Mouse (Mus musculus): ENCODE data around the gene Fam178b. TPM values are rescaled to one million over a fixed set of nuclear protein-coding genes. Genes with fewer than 3 reads are reported as not detected.
A peak's percentile ranks its signal among the peaks of the same experiment; 100 is the strongest.

The Fam178b gene
- polyA plus RNA-seq (2011; ENCODE audit: insufficient read depth, insufficient read length, low read depth, missing spikeins): 8.9 and 9.8 TPM in 2 replicates

DNA sequence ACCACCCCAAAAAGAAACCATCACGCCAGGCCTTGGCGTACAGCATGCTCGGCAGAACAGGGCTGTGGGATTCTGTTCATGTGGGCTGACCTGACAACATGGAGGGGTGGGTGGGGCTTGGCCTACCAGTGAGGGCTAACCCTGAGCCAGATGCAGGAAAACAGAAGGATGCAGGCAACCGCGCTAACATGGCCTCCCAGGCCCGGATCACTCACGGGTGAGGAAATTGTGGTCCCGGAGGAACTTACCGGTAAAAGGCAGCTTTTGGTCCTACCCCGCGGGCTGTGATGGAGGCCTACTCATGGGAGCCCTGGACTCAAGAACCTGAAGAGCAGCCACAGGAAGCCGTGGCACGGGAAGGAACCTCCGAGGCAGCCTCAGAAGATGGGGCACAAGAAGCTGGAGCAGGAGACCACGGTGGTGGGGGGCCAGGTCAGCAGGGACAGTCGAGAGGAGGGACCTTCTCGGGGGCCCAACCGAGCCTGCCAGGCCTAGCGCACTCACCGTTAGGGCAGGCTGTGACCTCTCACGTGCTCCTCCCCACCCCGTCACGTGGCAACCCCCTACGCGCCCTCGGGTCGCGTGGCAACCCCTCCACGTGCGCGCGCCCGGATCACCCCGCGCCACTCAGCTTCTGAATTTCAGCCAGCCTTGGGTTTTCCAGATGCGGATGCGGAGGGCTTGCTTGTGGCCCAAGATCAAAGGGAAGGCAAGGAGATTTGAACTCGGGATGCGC lies at the start of gene Fam178b:
Fam178b (minus strand) TSS at position 564 of the 736 bp plus-strand sequence.
- Histone ChIP-seq H3K27ac (ENCODE audit: insufficient read depth, low read length) (no peak within 1 kb of the TSS), H3K27me3 (ENCODE audit: control insufficient read depth, insufficient read depth, low read length, poor library complexity, severe bottlenecking) (no peaks in the 10 kb centered on the region), H3K9ac (ENCODE audit: low read depth, poor library complexity, severe bottlenecking) (peak within 1 kb of the TSS; percentile 35), H3K9me3 (replicated peaks; ENCODE audit: control insufficient read depth, insufficient read depth, low read length, poor library complexity, severe bottlenecking) (no peaks in the 10 kb centered on the region), H3K36me3 (ENCODE audit: control insufficient read depth, insufficient read depth, low read length, poor library complexity, severe bottlenecking) (no peaks in the 10 kb centered on the region), H3K4me3 (ENCODE audit: low read depth, low read length) (peak within 1 kb of the TSS; percentile 59), H3K4me1 (ENCODE audit: control insufficient read depth, insufficient read depth, low read length) (peaks cover 2% of the 10 kb centered on the region)
- TF ChIP-seq EP300 (IDR thresholded peaks at IDR 0.05; ENCODE audit: insufficient read depth, low read depth, low read length) (peak; percentile 14; the same call in 1 of the 2 replicates), CTCF (IDR thresholded peaks at IDR 0.05; ENCODE audit: low read depth, low read length) (no peak)

DNA sequence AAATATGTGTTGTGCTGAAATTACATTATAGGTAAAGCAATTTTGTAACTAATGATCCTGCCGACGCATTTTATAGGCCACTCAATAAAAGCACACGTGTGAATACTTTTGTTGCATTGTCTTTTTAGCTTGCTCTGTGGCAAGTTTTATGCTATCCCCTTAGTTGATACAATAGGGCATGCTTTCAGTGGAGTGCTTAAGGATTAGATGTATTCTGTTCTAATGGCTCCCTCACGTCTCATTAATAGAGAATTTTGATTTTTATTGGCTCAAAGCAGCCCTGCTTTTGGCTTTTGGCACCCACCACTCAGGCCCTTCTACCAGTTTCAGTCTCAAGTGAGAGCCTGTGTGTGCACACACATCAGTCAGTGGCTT lies 41.1 kb upstream of the Fam178b start:
- H3K27ac ChIP-seq (ENCODE audit: insufficient read depth, low read length): no peak overlapping the region
- no peaks in the 10 kb centered on the region; the same call in 1 of the 2 replicates for H3K9me3 ChIP-seq (replicated peaks; ENCODE audit: control insufficient read depth, insufficient read depth, low read length, poor library complexity, severe bottlenecking)
- no peak overlapping the region for H3K9ac ChIP-seq (ENCODE audit: low read depth, poor library complexity, severe bottlenecking)
- no peak overlapping the region for H3K4me3 ChIP-seq (ENCODE audit: low read depth, low read length)
- no peaks in the 10 kb centered on the region; the same call in 1 of the 2 replicates for H3K27me3 ChIP-seq (ENCODE audit: control insufficient read depth, insufficient read depth, low read length, poor library complexity, severe bottlenecking)
- no peaks in the 10 kb centered on the region for H3K36me3 ChIP-seq (ENCODE audit: control insufficient read depth, insufficient read depth, low read length, poor library complexity, severe bottlenecking)
- TF ChIP-seq CTCF (IDR thresholded peaks at IDR 0.05; ENCODE audit: low read depth, low read length) (no peak), POLR2A (IDR thresholded peaks at IDR 0.05; ENCODE audit: insufficient read depth, low read length) (no peak)
- H3K4me1 ChIP-seq (ENCODE audit: control insufficient read depth, insufficient read depth, low read length): no peaks in the 10 kb centered on the region

DNA sequence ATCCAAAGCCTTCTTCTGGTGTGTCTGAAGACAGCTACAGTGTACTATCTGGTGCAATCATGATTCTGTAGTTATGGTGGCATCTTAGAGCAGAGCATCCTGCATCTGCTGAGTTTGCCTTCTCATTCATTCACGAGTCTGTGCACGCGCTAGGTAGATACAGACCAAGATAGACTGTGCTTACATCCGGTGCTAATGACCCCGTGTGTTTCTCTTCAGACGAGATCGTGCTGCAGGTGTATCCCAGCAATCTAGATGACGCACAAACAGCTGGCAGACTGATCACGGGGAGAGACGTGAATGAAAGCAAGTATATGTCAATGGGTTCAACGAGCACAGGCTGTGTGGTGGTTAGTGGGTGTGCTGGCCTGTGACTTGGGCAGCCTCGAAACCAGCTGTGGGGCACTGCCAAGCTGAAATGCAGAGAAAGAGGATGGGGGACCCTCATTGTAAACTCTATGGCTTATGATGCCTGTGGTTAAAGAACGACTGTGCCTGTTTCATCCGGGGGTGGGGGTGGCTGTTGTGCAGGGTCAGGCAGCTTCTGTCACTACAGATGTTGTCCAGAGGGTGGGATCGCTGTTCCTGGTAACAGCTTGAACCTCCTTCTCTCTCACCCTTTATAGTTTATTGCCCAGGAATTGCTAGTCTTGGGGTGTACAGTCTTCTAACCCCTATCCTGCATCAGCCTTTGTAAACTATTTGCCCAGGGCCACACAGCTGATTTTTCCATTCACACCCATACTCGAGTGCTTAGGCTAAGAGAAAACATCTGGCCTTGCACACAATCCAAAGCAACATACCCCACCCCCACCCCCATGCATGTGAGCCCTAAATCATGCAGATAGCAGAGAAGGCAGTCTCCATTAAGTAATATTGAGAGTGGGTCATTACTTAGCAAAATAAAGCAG lies 40.4 kb upstream of the Fam178b start:
- no peaks in the 10 kb centered on the region for H3K4me1 ChIP-seq (ENCODE audit: control insufficient read depth, insufficient read depth, low read length)
- no peak for TF ChIP-seq CTCF (IDR thresholded peaks at IDR 0.05; ENCODE audit: low read depth, low read length)
- H3K27ac ChIP-seq (ENCODE audit: insufficient read depth, low read length): no peak overlapping the region
- no peak overlapping the region for H3K9ac ChIP-seq (ENCODE audit: low read depth, poor library complexity, severe bottlenecking)
- no peak overlapping the region for H3K4me3 ChIP-seq (ENCODE audit: low read depth, low read length)
- no peaks in the 10 kb centered on the region for H3K36me3 ChIP-seq (ENCODE audit: control insufficient read depth, insufficient read depth, low read length, poor library complexity, severe bottlenecking)
- no peaks in the 10 kb centered on the region; the same call in 1 of the 2 replicates for H3K9me3 ChIP-seq (replicated peaks; ENCODE audit: control insufficient read depth, insufficient read depth, low read length, poor library complexity, severe bottlenecking)
- H3K27me3 ChIP-seq (ENCODE audit: control insufficient read depth, insufficient read depth, low read length, poor library complexity, severe bottlenecking): no peaks in the 10 kb centered on the region; the same call in 1 of the 2 replicates

GRCm38 (mm10) chr1:36718786-36719185 lies 35.8 kb upstream of the Fam178b start:
- TF ChIP-seq CTCF (IDR thresholded peaks at IDR 0.05; ENCODE audit: low read depth, low read length) (no peak), POLR2A (IDR thresholded peaks at IDR 0.05; ENCODE audit: insufficient read depth, low read length) (no peak), EP300 (IDR thresholded peaks at IDR 0.05; ENCODE audit: insufficient read depth, low read depth, low read length) (no peak)
- Histone ChIP-seq H3K36me3 (ENCODE audit: control insufficient read depth, insufficient read depth, low read length, poor library complexity, severe bottlenecking) (no peaks in the 10 kb centered on the region), H3K27me3 (ENCODE audit: control insufficient read depth, insufficient read depth, low read length, poor library complexity, severe bottlenecking) (no peaks in the 10 kb centered on the region)

DNA sequence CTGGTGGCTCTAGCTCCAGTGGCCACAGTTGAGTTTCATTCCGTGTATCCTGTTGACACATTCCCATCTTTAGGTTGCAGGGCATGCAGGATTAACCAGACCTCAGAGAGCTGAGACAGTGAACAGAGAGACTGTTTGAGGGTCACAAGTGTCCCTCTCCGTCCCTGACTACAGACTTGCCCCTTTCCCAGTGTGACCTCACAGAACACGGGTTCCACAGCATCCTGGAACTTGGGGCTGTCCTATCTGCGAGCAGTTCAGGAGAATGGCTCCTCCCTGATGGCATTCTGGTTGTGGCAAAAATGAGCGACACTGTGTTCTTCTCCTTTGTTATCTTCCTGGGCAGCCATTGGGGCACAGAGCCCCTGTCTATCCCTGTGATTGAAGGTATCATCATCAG lies 31.3 kb upstream of the Fam178b start, which contains the start of gene Actr1b:
Actr1b (minus strand) TSS at position 112 of the 400 bp plus-strand sequence.
- Histone ChIP-seq H3K27ac (ENCODE audit: insufficient read depth, low read length) (no peak within 1 kb of the TSS), H3K36me3 (ENCODE audit: control insufficient read depth, insufficient read depth, low read length, poor library complexity, severe bottlenecking) (no peaks in the 10 kb centered on the region), H3K9ac (ENCODE audit: low read depth, poor library complexity, severe bottlenecking) (no peak within 1 kb of the TSS), H3K4me3 (ENCODE audit: low read depth, low read length) (no peak within 1 kb of the TSS), H3K4me1 (ENCODE audit: control insufficient read depth, insufficient read depth, low read length) (no peaks in the 10 kb centered on the region), H3K27me3 (ENCODE audit: control insufficient read depth, insufficient read depth, low read length, poor library complexity, severe bottlenecking) (no peaks in the 10 kb centered on the region), H3K9me3 (replicated peaks; ENCODE audit: control insufficient read depth, insufficient read depth, low read length, poor library complexity, severe bottlenecking) (no peaks in the 10 kb centered on the region)
- no peak for TF ChIP-seq POLR2A (IDR thresholded peaks at IDR 0.05; ENCODE audit: insufficient read depth, low read length)
- no peak for TF ChIP-seq EP300 (IDR thresholded peaks at IDR 0.05; ENCODE audit: insufficient read depth, low read depth, low read length)
- TF ChIP-seq CTCF (IDR thresholded peaks at IDR 0.05; ENCODE audit: low read depth, low read length): no peak

More at GRCm38 (mm10) chr1:36718786-36719185, 35.8 kb upstream of the Fam178b start:
- H3K9me3 ChIP-seq (replicated peaks; ENCODE audit: control insufficient read depth, insufficient read depth, low read length, poor library complexity, severe bottlenecking): no peaks in the 10 kb centered on the region; the same call in 1 of the 2 replicates
- no peaks in the 10 kb centered on the region for H3K4me1 ChIP-seq (ENCODE audit: control insufficient read depth, insufficient read depth, low read length)
- H3K9ac ChIP-seq (ENCODE audit: low read depth, poor library complexity, severe bottlenecking): no peak overlapping the region
- no peak overlapping the region for H3K4me3 ChIP-seq (ENCODE audit: low read depth, low read length)
- no peak overlapping the region for H3K27ac ChIP-seq (ENCODE audit: insufficient read depth, low read length)
